19 mouse cellular contexts compared by ENCODE assay signal in genomic region chr6:140651923-140652322, GRCm38 (mm10). TPM values are rescaled to one million over a fixed set of nuclear protein-coding genes. Genes with fewer than 3 reads are reported as not detected.
DNase-seq lines count a peak whose midpoint lies in the region; ATAC-seq lines count a peak whose summit lies in the region.
"Had no signal": no experiment of that assay in that cellular context is flagged by ENCODE, and none has a peak within 500 bp of the region (broad histone marks: within the 10 kb centered on the region; RNA-seq: fewer than 3 reads in every experiment).

No protein-coding gene starts in this region.

- WGBS in forebrain, embryonic 13.5 days, result 79% methylated on average over 7 of the region's 7 CpGs
- 88% methylated on average over 7 of the region's 7 CpGs for WGBS in forebrain, embryonic 12.5 days
- WGBS in hindbrain, embryonic 16.5 days, result 59% methylated on average over 7 of the region's 7 CpGs
- WGBS in hindbrain, embryonic 11.5 days, result 89% methylated on average over 7 of the region's 7 CpGs
- WGBS in midbrain, embryonic 13.5 days, result 92% methylated on average over 7 of the region's 7 CpGs
- 85% methylated on average over 7 of the region's 7 CpGs for WGBS in midbrain, embryonic 16.5 days

- no peaks in the 10 kb centered on the region for H3K9me3 ChIP-seq in forebrain, embryonic 13.5 days (replicated peaks)
- H3K9me3 ChIP-seq in forebrain, embryonic 12.5 days, result no peaks in the 10 kb centered on the region
- no peaks in the 10 kb centered on the region for H3K9me3 ChIP-seq in hindbrain, embryonic 16.5 days (ENCODE audit: control insufficient read depth, low read length)
- no peaks in the 10 kb centered on the region for H3K9me3 ChIP-seq in hindbrain, embryonic 11.5 days (ENCODE audit: control insufficient read depth, low read length)
- H3K9me3 ChIP-seq in midbrain, embryonic 13.5 days, result no peaks in the 10 kb centered on the region
- H3K9me3 ChIP-seq in midbrain, embryonic 16.5 days (replicated peaks; ENCODE audit: control insufficient read depth, low read length, poor library complexity, severe bottlenecking), result no peaks in the 10 kb centered on the region
- H3K9me3 ChIP-seq: embryonic facial prominence, embryonic 15.5 days; hindbrain, embryonic 13.5 days; limb, embryonic 15.5 days had no signal

- H3K36me3 ChIP-seq in forebrain, embryonic 13.5 days (ENCODE audit: poor library complexity, severe bottlenecking), result peaks cover 50% of the 10 kb centered on the region
- H3K36me3 ChIP-seq in forebrain, embryonic 12.5 days (replicated peaks), result peaks cover 61% of the 10 kb centered on the region
- peaks cover 22% of the 10 kb centered on the region for H3K36me3 ChIP-seq in hindbrain, embryonic 16.5 days (ENCODE audit: control insufficient read depth, insufficient read depth, low read length)
- no peaks in the 10 kb centered on the region for H3K36me3 ChIP-seq in hindbrain, embryonic 11.5 days (ENCODE audit: control insufficient read depth, insufficient read depth, low read length)
- H3K36me3 ChIP-seq in midbrain, embryonic 13.5 days, result peaks cover 53% of the 10 kb centered on the region
- peaks cover 8% of the 10 kb centered on the region for H3K36me3 ChIP-seq in midbrain, embryonic 16.5 days (ENCODE audit: control insufficient read depth, insufficient read depth, low read length)

- H3K27me3 ChIP-seq in forebrain, embryonic 13.5 days, result no peaks in the 10 kb centered on the region
- no peaks in the 10 kb centered on the region for H3K27me3 ChIP-seq in forebrain, embryonic 12.5 days
- no peaks in the 10 kb centered on the region for H3K27me3 ChIP-seq in hindbrain, embryonic 16.5 days (replicated peaks; ENCODE audit: control insufficient read depth, insufficient read depth, low read length)
- H3K27me3 ChIP-seq in hindbrain, embryonic 11.5 days (ENCODE audit: control insufficient read depth, insufficient read depth, low read length), result no peaks in the 10 kb centered on the region
- no peaks in the 10 kb centered on the region for H3K27me3 ChIP-seq in midbrain, embryonic 13.5 days
- no peaks in the 10 kb centered on the region for H3K27me3 ChIP-seq in midbrain, embryonic 16.5 days (ENCODE audit: control insufficient read depth, insufficient read depth, low read depth, low read length)
- H3K27me3 ChIP-seq: embryonic facial prominence, embryonic 15.5 days; hindbrain, embryonic 13.5 days; limb, embryonic 15.5 days had no signal

- no peak overlapping the region for H3K4me3 ChIP-seq in forebrain, embryonic 13.5 days
- no peak overlapping the region for H3K4me3 ChIP-seq in forebrain, embryonic 12.5 days (replicated peaks)
- no peak overlapping the region for H3K4me3 ChIP-seq in hindbrain, embryonic 16.5 days (ENCODE audit: low read length)
- no peak overlapping the region for H3K4me3 ChIP-seq in hindbrain, embryonic 11.5 days (ENCODE audit: low read depth, low read length)
- no peak overlapping the region for H3K4me3 ChIP-seq in midbrain, embryonic 13.5 days (replicated peaks)
- H3K4me3 ChIP-seq in midbrain, embryonic 16.5 days (ENCODE audit: low read depth, low read length), result no peak overlapping the region
- H3K4me3 ChIP-seq: embryonic facial prominence, embryonic 15.5 days; hindbrain, embryonic 13.5 days; limb, embryonic 15.5 days had no signal

- H3K4me2 ChIP-seq in forebrain, embryonic 13.5 days, result no peak overlapping the region
- H3K4me2 ChIP-seq in forebrain, embryonic 12.5 days, result no peak overlapping the region
- H3K4me2 ChIP-seq in hindbrain, embryonic 16.5 days (ENCODE audit: low read length), result no peak overlapping the region
- H3K4me2 ChIP-seq in hindbrain, embryonic 11.5 days (replicated peaks; ENCODE audit: low read depth, low read length), result no peak overlapping the region
- H3K4me2 ChIP-seq in midbrain, embryonic 13.5 days (replicated peaks), result no peak overlapping the region
- H3K4me2 ChIP-seq in midbrain, embryonic 16.5 days (ENCODE audit: low read length), result no peak overlapping the region
- H3K4me2 ChIP-seq: embryonic facial prominence, embryonic 15.5 days; hindbrain, embryonic 13.5 days; limb, embryonic 15.5 days had no signal

- H3K27ac ChIP-seq in forebrain, embryonic 13.5 days, result no peak overlapping the region
- H3K27ac ChIP-seq in forebrain, embryonic 12.5 days, result no peak overlapping the region
- no peak overlapping the region for H3K27ac ChIP-seq in hindbrain, embryonic 16.5 days (ENCODE audit: low read depth, low read length)
- no peak overlapping the region for H3K27ac ChIP-seq in hindbrain, embryonic 11.5 days (ENCODE audit: low read depth, low read length)
- H3K27ac ChIP-seq in midbrain, embryonic 13.5 days, result no peak overlapping the region
- no peak overlapping the region for H3K27ac ChIP-seq in midbrain, embryonic 16.5 days (ENCODE audit: low read length)
- H3K27ac ChIP-seq: embryonic facial prominence, embryonic 15.5 days; hindbrain, embryonic 13.5 days; limb, embryonic 15.5 days; liver, embryonic 14.5 days; macrophage had no signal

- H3K9ac ChIP-seq in forebrain, embryonic 13.5 days, result no peak overlapping the region
- H3K9ac ChIP-seq in forebrain, embryonic 12.5 days, result no peak overlapping the region
- H3K9ac ChIP-seq in hindbrain, embryonic 16.5 days (ENCODE audit: low read depth, low read length), result no peak overlapping the region
- H3K9ac ChIP-seq in hindbrain, embryonic 11.5 days (ENCODE audit: low read depth, low read length), result no peak overlapping the region
- no peak overlapping the region for H3K9ac ChIP-seq in midbrain, embryonic 13.5 days (replicated peaks)
- no peak overlapping the region for H3K9ac ChIP-seq in midbrain, embryonic 16.5 days (ENCODE audit: low read depth, low read length)
- H3K9ac ChIP-seq: embryonic facial prominence, embryonic 15.5 days; hindbrain, embryonic 13.5 days; limb, embryonic 15.5 days; liver, embryonic 14.5 days had no signal

- no peaks in the 10 kb centered on the region for H3K4me1 ChIP-seq in forebrain, embryonic 13.5 days
- no peaks in the 10 kb centered on the region for H3K4me1 ChIP-seq in forebrain, embryonic 12.5 days
- H3K4me1 ChIP-seq in hindbrain, embryonic 16.5 days (ENCODE audit: control insufficient read depth, insufficient read depth, low read depth, low read length), result no peaks in the 10 kb centered on the region
- no peaks in the 10 kb centered on the region for H3K4me1 ChIP-seq in hindbrain, embryonic 11.5 days (replicated peaks; ENCODE audit: control insufficient read depth, insufficient read depth, low read length)
- H3K4me1 ChIP-seq in midbrain, embryonic 13.5 days (replicated peaks), result no peaks in the 10 kb centered on the region
- no peaks in the 10 kb centered on the region for H3K4me1 ChIP-seq in midbrain, embryonic 16.5 days (ENCODE audit: control insufficient read depth, insufficient read depth, low read length)
- H3K4me1 ChIP-seq: embryonic facial prominence, embryonic 15.5 days; hindbrain, embryonic 13.5 days; limb, embryonic 15.5 days had no signal

- DNase-seq in hindbrain, embryonic 11.5 days (ENCODE audit: low spot score), result no peak
- DNase-seq in urinary bladder, postnatal 36 days (ENCODE audit: low spot score in 2 of 2), result no peak
- DNase-seq: adrenal gland, postnatal 14 days; cerebellum, adult 9-11 months; gastrocnemius, postnatal 25 days; kidney, postnatal 36 days; layer of hippocampus, adult 9-11 months; thymus, postnatal 25 days had no signal

- ATAC-seq in forebrain, embryonic 13.5 days, result peak; percentile 51; the same call in 1 of the 2 replicates
- ATAC-seq in forebrain, embryonic 12.5 days (ENCODE audit: low FRiP score), result no peak
- ATAC-seq in hindbrain, embryonic 16.5 days, result peak; percentile 34; the same call in 1 of the 2 replicates
- no peak for ATAC-seq in hindbrain, embryonic 11.5 days (ENCODE audit: low FRiP score)
- 0 out of 2 replicates have a peak, but pooled peaks have one; percentile 14 for ATAC-seq in midbrain, embryonic 13.5 days
- ATAC-seq in midbrain, embryonic 16.5 days, result no peak
- ATAC-seq: intestine, embryonic 16.5 days had no signal

RNA-seq across cellular contexts. Expression of gene Aebp2, which starts 29.5 kb away (rescaled TPM):
- polyA plus RNA-seq in forebrain, embryonic 13.5 days (2015; fragmentation: Nextera tagmentation; extraction: Ambion mirVana), result 8.8 and 10.2 TPM in 2 replicates
- 14.4 and 15.6 TPM in 2 replicates for polyA plus RNA-seq in forebrain, embryonic 12.5 days (2016; fragmentation: Nextera tagmentation; extraction: Ambion mirVana)
- polyA plus RNA-seq in hindbrain, embryonic 16.5 days (2015; fragmentation: Nextera tagmentation; extraction: Ambion mirVana), result 6.2 and 7.7 TPM in 2 replicates
- polyA plus RNA-seq in hindbrain, embryonic 11.5 days (2014; fragmentation: Nextera tagmentation; extraction: Ambion mirVana), result 12.8 and 18.9 TPM in 2 replicates
- 11.3 and 11.7 TPM in 2 replicates for polyA plus RNA-seq in midbrain, embryonic 13.5 days (2015; fragmentation: Nextera tagmentation; extraction: Ambion mirVana)
- polyA plus RNA-seq in midbrain, embryonic 16.5 days (2015; fragmentation: Nextera tagmentation; extraction: Ambion mirVana), result 7.5 and 7.6 TPM in 2 replicates

Comparison
In these comparisons a context has a peak if more than half of its experiments do, and no peak if none do; other contexts are left out.
1. ATAC-seq: peak in forebrain, embryonic 13.5 days (single experiment), hindbrain, embryonic 16.5 days (single experiment) and midbrain, embryonic 13.5 days (single experiment); none in forebrain, embryonic 12.5 days (single experiment), hindbrain, embryonic 11.5 days (single experiment) and midbrain, embryonic 16.5 days (single experiment).